Mouse (Mus musculus) heart, embryonic 11.5 days (tissue): ENCODE results near the gene Prdm13. TPM values are rescaled to one million over a fixed set of nuclear protein-coding genes. Genes with fewer than 3 reads are reported as not detected.
A peak's percentile ranks its signal among the peaks of the same experiment; 100 is the strongest.

Experiments
- ATAC-seq: fragments of 200-750 bp; cut with Nextera tagmentation; replicated peaks from 2 replicates; pipeline ENCODE4 v1.8.0; 2017; ENCODE audit warnings: moderate library complexity; ENCODE audit not compliant: insufficient number of reproducible peaks, low FRiP score, low TSS enrichment
- H3K27ac ChIP-seq: fragments of 300-500 bp; sonication (generic); 2 replicates; pipeline ENCODE4 v1.5.1; 2014; ENCODE audit warnings: mild to moderate bottlenecking, low read depth, low read length
- H3K27me3 ChIP-seq: fragments of 300-500 bp; sonication (generic); 2 replicates; pipeline ENCODE4 v1.6.1; 2014; ENCODE audit warnings: mild to moderate bottlenecking, low read length, mixed read lengths; ENCODE audit not compliant: control insufficient read depth, insufficient read depth
- H3K36me3 ChIP-seq: fragments of 300-500 bp; sonication (generic); 2 replicates; pipeline ENCODE4 v1.6.1; 2014; ENCODE audit warnings: mild to moderate bottlenecking, low read length, moderate library complexity, mixed read lengths; ENCODE audit not compliant: control insufficient read depth, insufficient read depth
- H3K4me1 ChIP-seq: fragments of 300-500 bp; sonication (generic); 2 replicates; pipeline ENCODE4 v1.6.1; 2014; ENCODE audit warnings: low read length; ENCODE audit not compliant: control insufficient read depth, insufficient read depth
- H3K4me2 ChIP-seq: fragments of 300-500 bp; sonication (generic); 2 replicates; pipeline ENCODE4 v1.6.1; 2014; ENCODE audit warnings: mild to moderate bottlenecking, moderate library complexity
- H3K4me3 ChIP-seq: fragments of 300-500 bp; sonication (generic); 2 replicates; pipeline ENCODE4 v1.5.1; 2014; ENCODE audit warnings: low read depth, low read length
- H3K9ac ChIP-seq: fragments of 300-500 bp; sonication (generic); 2 replicates; pipeline ENCODE4 v1.6.1; 2014; ENCODE audit warnings: mild to moderate bottlenecking, low read depth, low read length, moderate library complexity
- H3K9me3 ChIP-seq: fragments of 300-500 bp; sonication (generic); replicated peaks from 2 replicates; pipeline ENCODE4 v1.6.1; 2016; ENCODE audit warnings: low read length; ENCODE audit not compliant: control insufficient read depth
- WGBS: fragments of 180-500 bp; shearing (Covaris S2); extraction: QIAGEN DNeasy Blood & Tissue Kit; methylation state at CpG from one replicate; pipeline ENCODE4 v1.1.7; 2014; ENCODE audit not compliant: insufficient replicate concordance; 5-methylcytosine and 5-hydroxymethylcytosine counted together
- polyA plus RNA-seq: library from polyadenylated mRNA; unstranded; fragments of >200 nt; fragmentation: Nextera tagmentation; extraction: Ambion mirVana; gene quantifications from 2 replicates; pipeline ENCODE4 v1.2.1, GENCODE M21; 2014

Gene Prdm13
- polyA plus RNA-seq, 1 experiment from 2014 or later: not detected

- H3K4me2 ChIP-seq: peak overlapping the region; percentile 66
- peak overlapping the region; percentile 37 for H3K4me3 ChIP-seq
- no peak overlapping the region for H3K27ac ChIP-seq
- H3K36me3 ChIP-seq: no peaks in the 10 kb centered on the region
- peaks cover 14% of the 10 kb centered on the region for H3K4me1 ChIP-seq
- 4% methylated on average over 42 of the region's 42 CpGs for whole genome bisulfite sequencing
- 0 out of 2 replicates have a peak, but pooled peaks have one; percentile 37 for ATAC-seq
- H3K9me3 ChIP-seq: no peaks in the 10 kb centered on the region
- H3K27me3 ChIP-seq: peaks cover 91% of the 10 kb centered on the region
- no peak overlapping the region for H3K9ac ChIP-seq
Measured at GRCm38 (mm10) chr4:21679624-21680480, 5.9 kb downstream of the Prdm13 start.

GRCm38 (mm10) chr4:21678975-21679623 is 6.7 kb downstream of the Prdm13 start:
- Histone ChIP-seq H3K9me3 (no peaks in the 10 kb centered on the region), H3K4me2 (peak overlapping the region; percentile 66), H3K27me3 (peaks cover 91% of the 10 kb centered on the region), H3K4me1 (peaks cover 14% of the 10 kb centered on the region), H3K36me3 (no peaks in the 10 kb centered on the region), H3K9ac (no peak overlapping the region), H3K27ac (no peak overlapping the region), H3K4me3 (peak overlapping the region; percentile 37)
- peak; percentile 70 for ATAC-seq
- WGBS: under 1% methylated on average over 57 of the region's 79 CpGs

GRCm38 (mm10) chr4:21678101-21678974 is 7.4 kb downstream of the Prdm13 start:
- peak overlapping the region; percentile 66 for H3K4me2 ChIP-seq
- H3K4me3 ChIP-seq: peak overlapping the region; percentile 37
- 0 out of 2 replicates have a peak, but pooled peaks have one; percentile 46 for ATAC-seq
- H3K27me3 ChIP-seq: peaks cover 89% of the 10 kb centered on the region
- H3K4me1 ChIP-seq: peaks cover 14% of the 10 kb centered on the region
- H3K9me3 ChIP-seq: no peaks in the 10 kb centered on the region
- no peaks in the 10 kb centered on the region for H3K36me3 ChIP-seq
- no peak overlapping the region for H3K27ac ChIP-seq
- no peak overlapping the region for H3K9ac ChIP-seq
- under 1% methylated on average over 80 of the region's 84 CpGs for WGBS

- Histone ChIP-seq H3K9me3 (no peaks in the 10 kb centered on the region), H3K4me2 (no peak overlapping the region), H3K27me3 (peaks cover 80% of the 10 kb centered on the region), H3K36me3 (no peaks in the 10 kb centered on the region), H3K27ac (no peak overlapping the region), H3K9ac (no peak overlapping the region), H3K4me3 (no peak overlapping the region), H3K4me1 (peaks cover 14% of the 10 kb centered on the region)
- no peak for ATAC-seq
- WGBS: 10% methylated on average over 8 of the region's 8 CpGs
Measured at GRCm38 (mm10) chr4:21674691-21675090, 11.1 kb downstream of the Prdm13 start.

DNA sequence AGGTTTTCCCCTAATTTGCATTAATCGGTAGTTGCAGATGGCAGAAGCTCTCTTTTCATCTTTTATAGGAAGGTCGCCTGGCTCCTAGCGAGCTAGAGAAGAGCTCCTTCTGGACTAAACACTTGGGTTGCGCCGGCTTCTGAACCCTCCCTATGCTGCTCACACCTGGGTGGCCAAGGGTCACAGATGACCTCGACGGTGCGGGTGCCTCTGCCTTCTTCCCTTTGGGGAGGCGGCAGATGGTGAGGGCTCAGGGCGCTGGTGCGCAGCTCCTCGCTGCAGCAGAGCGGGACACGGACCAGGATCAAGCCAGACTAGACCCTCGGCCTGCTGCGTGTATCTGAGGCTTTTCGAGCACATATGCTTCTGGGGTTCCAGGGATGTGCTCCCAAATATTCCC is 11.7 kb downstream of the Prdm13 start:
- H3K4me1 ChIP-seq: peaks cover 9% of the 10 kb centered on the region
- 3% methylated on average over 17 of the region's 17 CpGs for WGBS
- no peak overlapping the region for H3K4me2 ChIP-seq
- H3K27me3 ChIP-seq: peaks cover 74% of the 10 kb centered on the region
- H3K9me3 ChIP-seq: no peaks in the 10 kb centered on the region
- no peak overlapping the region for H3K9ac ChIP-seq
- no peak overlapping the region for H3K27ac ChIP-seq
- no peaks in the 10 kb centered on the region for H3K36me3 ChIP-seq
- H3K4me3 ChIP-seq: no peak overlapping the region
- no peak for ATAC-seq

GRCm38 (mm10) chr4:21665961-21666360 is 19.8 kb downstream of the Prdm13 start:
- Histone ChIP-seq H3K9ac (no peak overlapping the region), H3K9me3 (no peaks in the 10 kb centered on the region), H3K4me1 (no peaks in the 10 kb centered on the region), H3K27me3 (peaks cover 10% of the 10 kb centered on the region), H3K27ac (no peak overlapping the region), H3K36me3 (no peaks in the 10 kb centered on the region), H3K4me2 (peak overlapping the region; percentile 7; the same call in 1 of the 2 replicates), H3K4me3 (no peak overlapping the region)
- ATAC-seq: no peak
- WGBS: 8% methylated on average over 5 of the region's 5 CpGs

GRCm38 (mm10) chr4:21658184-21658583 is 27.6 kb downstream of the Prdm13 start:
- no peak for ATAC-seq
- Histone ChIP-seq H3K4me2 (no peak overlapping the region), H3K27me3 (no peaks in the 10 kb centered on the region), H3K36me3 (no peaks in the 10 kb centered on the region), H3K9ac (no peak overlapping the region), H3K27ac (no peak overlapping the region), H3K9me3 (no peaks in the 10 kb centered on the region), H3K4me3 (no peak overlapping the region), H3K4me1 (no peaks in the 10 kb centered on the region)
- 45% methylated on average over 3 of the region's 3 CpGs for WGBS

- Histone ChIP-seq H3K9me3 (no peaks in the 10 kb centered on the region), H3K36me3 (no peaks in the 10 kb centered on the region), H3K4me3 (no peak overlapping the region), H3K9ac (no peak overlapping the region), H3K4me1 (no peaks in the 10 kb centered on the region), H3K27me3 (no peaks in the 10 kb centered on the region), H3K27ac (no peak overlapping the region), H3K4me2 (no peak overlapping the region)
- peak; percentile 57; the same call in 1 of the 2 replicates for ATAC-seq
- WGBS: 77% methylated on average over 2 of the region's 2 CpGs
Measured at GRCm38 (mm10) chr4:21629275-21629583, 56.5 kb downstream of the Prdm13 start.
